Mouse (Mus musculus): ENCODE data around the gene Zkscan7. TPM values are rescaled to one million over a fixed set of nuclear protein-coding genes. Genes with fewer than 3 reads are reported as not detected.
"Not testable (repeated sequence)": the region's sequence is repeated elsewhere in the genome, so short reads cannot be mapped to it uniquely, and the experiment has no call there.

Gene Zkscan7
- polyA plus RNA-seq (2015; fragmentation: Nextera tagmentation; extraction: Ambion mirVana): 0.46 and 0.70 TPM in 2 replicates

GRCm38 (mm10) chr9:122885385-122885784, at the start of gene Zkscan7:
Zkscan7 (plus strand) TSS chr9:122885685.
- Histone ChIP-seq H3K4me1 (replicated peaks) (peaks cover 4% of the 10 kb centered on the region; the same call in 1 of the 2 replicates), H3K9me3 (replicated peaks) (no peaks in the 10 kb centered on the region), H3K4me3 (replicated peaks) (peak within 1 kb of the TSS; percentile 72), H3K27me3 (no peaks in the 10 kb centered on the region), H3K9ac (no peak within 1 kb of the TSS), H3K27ac (no peak within 1 kb of the TSS), H3K36me3 (no peaks in the 10 kb centered on the region), H3K4me2 (peak within 1 kb of the TSS; percentile 86)
- no peak for ATAC-seq (ENCODE audit: low read depth)
- 53% methylated on average over 3 of the region's 3 CpGs for WGBS (ENCODE audit: insufficient replicate concordance)
- no peak for DNase-seq

GRCm38 (mm10) chr9:122836126-122836525, 49.4 kb upstream of the Zkscan7 start:
- no peaks in the 10 kb centered on the region for H3K4me1 ChIP-seq (replicated peaks)
- no peak overlapping the region for H3K9ac ChIP-seq
- no peaks in the 10 kb centered on the region for H3K27me3 ChIP-seq
- WGBS (ENCODE audit: insufficient replicate concordance): 71% methylated on average over 9 of the region's 9 CpGs
- no peak overlapping the region for H3K4me3 ChIP-seq (replicated peaks)
- ATAC-seq (ENCODE audit: low read depth): no peak
- no peak overlapping the region for H3K27ac ChIP-seq
- H3K9me3 ChIP-seq (replicated peaks): no peaks in the 10 kb centered on the region
- H3K36me3 ChIP-seq: no peaks in the 10 kb centered on the region; the same call in 1 of the 2 replicates
- H3K4me2 ChIP-seq: no peak overlapping the region
- DNase-seq: no peak

- Histone ChIP-seq H3K27ac (no peak overlapping the region), H3K4me2 (no peak overlapping the region), H3K9ac (no peak overlapping the region), H3K4me1 (replicated peaks) (no peaks in the 10 kb centered on the region), H3K9me3 (replicated peaks) (no peaks in the 10 kb centered on the region), H3K36me3 (no peaks in the 10 kb centered on the region; the same call in 1 of the 2 replicates), H3K4me3 (replicated peaks) (no peak overlapping the region), H3K27me3 (no peaks in the 10 kb centered on the region)
- DNase-seq (no peak), ATAC-seq (ENCODE audit: low read depth) (no peak)
- WGBS (ENCODE audit: insufficient replicate concordance): 67% methylated on average over 6 of the region's 6 CpGs
Observed at GRCm38 (mm10) chr9:122836790-122837189, 48.7 kb upstream of the Zkscan7 start.

GRCm38 (mm10) chr9:122837216-122837615, 48.3 kb upstream of the Zkscan7 start:
- H3K9me3 ChIP-seq (replicated peaks): no peaks in the 10 kb centered on the region
- DNase-seq (no peak), ATAC-seq (ENCODE audit: low read depth) (no peak)
- H3K4me2 ChIP-seq: no peak overlapping the region
- no peak overlapping the region for H3K9ac ChIP-seq
- H3K27ac ChIP-seq: no peak overlapping the region
- H3K27me3 ChIP-seq: no peaks in the 10 kb centered on the region
- no peaks in the 10 kb centered on the region for H3K4me1 ChIP-seq (replicated peaks)
- no peak overlapping the region for H3K4me3 ChIP-seq (replicated peaks)
- 73% methylated on average over 4 of the region's 4 CpGs for WGBS (ENCODE audit: insufficient replicate concordance)
- no peaks in the 10 kb centered on the region; the same call in 1 of the 2 replicates for H3K36me3 ChIP-seq

- Histone ChIP-seq H3K27ac (no peak overlapping the region), H3K4me2 (no peak overlapping the region), H3K4me1 (replicated peaks) (no peaks in the 10 kb centered on the region), H3K27me3 (no peaks in the 10 kb centered on the region), H3K4me3 (replicated peaks) (no peak overlapping the region), H3K9ac (no peak overlapping the region), H3K36me3 (no peaks in the 10 kb centered on the region; the same call in 1 of the 2 replicates), H3K9me3 (replicated peaks) (no peaks in the 10 kb centered on the region)
- ATAC-seq (ENCODE audit: low read depth) (no peak), DNase-seq (peak; percentile 1)
- 36% methylated on average over 16 of the region's 16 CpGs for WGBS (ENCODE audit: insufficient replicate concordance)
Observed at GRCm38 (mm10) chr9:122837680-122838079, 47.8 kb upstream of the Zkscan7 start.

- no peaks in the 10 kb centered on the region for H3K27me3 ChIP-seq
- H3K27ac ChIP-seq: no peak within 1 kb of the TSS
- H3K9me3 ChIP-seq (replicated peaks): 0 out of 2 replicates have a peak, but pooled peaks cover 5% of the 10 kb centered on the region
- peaks cover 3% of the 10 kb centered on the region; the same call in 1 of the 2 replicates for H3K36me3 ChIP-seq
- H3K4me1 ChIP-seq (replicated peaks): no peaks in the 10 kb centered on the region
- H3K4me3 ChIP-seq (replicated peaks): no peak within 1 kb of the TSS
- ATAC-seq (ENCODE audit: low read depth) (no peak), DNase-seq (no peak)
- H3K4me2 ChIP-seq: no peak within 1 kb of the TSS
- H3K9ac ChIP-seq: no peak within 1 kb of the TSS
- WGBS (ENCODE audit: insufficient replicate concordance): 71% methylated on average over 3 of the region's 3 CpGs
Observed at GRCm38 (mm10) chr9:122843760-122844159, 41.7 kb upstream of the Zkscan7 start, which contains the start of gene Gm35549. Gm35549 (minus strand) TSS chr9:122844035.

- WGBS (ENCODE audit: insufficient replicate concordance): 72% methylated on average over 3 of the region's 3 CpGs
- DNase-seq (no peak), ATAC-seq (ENCODE audit: low read depth) (no peak)
Observed at GRCm38 (mm10) chr9:122845621-122846020, 39.9 kb upstream of the Zkscan7 start.

GRCm38 (mm10) chr9:122846156-122846555, 39.3 kb upstream of the Zkscan7 start:
- Histone ChIP-seq H3K4me1 (replicated peaks) (no peaks in the 10 kb centered on the region), H3K4me2 (no peak overlapping the region), H3K9ac (no peak overlapping the region), H3K4me3 (replicated peaks) (no peak overlapping the region), H3K27ac (no peak overlapping the region), H3K27me3 (no peaks in the 10 kb centered on the region), H3K36me3 (peaks cover 21% of the 10 kb centered on the region), H3K9me3 (replicated peaks) (0 out of 2 replicates have a peak, but pooled peaks cover 5% of the 10 kb centered on the region)
- DNase-seq (no peak), ATAC-seq (ENCODE audit: low read depth) (no peak)

More at GRCm38 (mm10) chr9:122845621-122846020, 39.9 kb upstream of the Zkscan7 start:
- H3K36me3 ChIP-seq: peaks cover 16% of the 10 kb centered on the region
- H3K27me3 ChIP-seq: no peaks in the 10 kb centered on the region
- no peak overlapping the region for H3K4me2 ChIP-seq
- no peak overlapping the region for H3K4me3 ChIP-seq (replicated peaks)
- H3K9me3 ChIP-seq (replicated peaks): 0 out of 2 replicates have a peak, but pooled peaks cover 5% of the 10 kb centered on the region
- no peak overlapping the region for H3K9ac ChIP-seq
- H3K4me1 ChIP-seq (replicated peaks): no peaks in the 10 kb centered on the region
- H3K27ac ChIP-seq: no peak overlapping the region

- H3K4me2 ChIP-seq; H3K27me3 ChIP-seq; ATAC-seq (ENCODE audit: low read depth); H3K4me3 ChIP-seq (replicated peaks); H3K27ac ChIP-seq; H3K9ac ChIP-seq; H3K4me1 ChIP-seq (replicated peaks); DNase-seq: not testable (repeated sequence)
- peaks cover 15% of the 10 kb centered on the region; the same call in 1 of the 2 replicates for H3K9me3 ChIP-seq (replicated peaks)
- 87% methylated on average over 8 of the region's 8 CpGs for WGBS (ENCODE audit: insufficient replicate concordance)
- H3K36me3 ChIP-seq: peaks cover 38% of the 10 kb centered on the region
Observed at GRCm38 (mm10) chr9:122847811-122848311, 37.6 kb upstream of the Zkscan7 start.

- Histone ChIP-seq H3K27ac (no peak overlapping the region), H3K4me2 (no peak overlapping the region), H3K36me3 (peaks cover 95% of the 10 kb centered on the region), H3K9me3 (replicated peaks) (peaks cover 35% of the 10 kb centered on the region), H3K27me3 (no peaks in the 10 kb centered on the region), H3K4me3 (replicated peaks) (no peak overlapping the region), H3K4me1 (replicated peaks) (no peaks in the 10 kb centered on the region), H3K9ac (no peak overlapping the region)
- no peak for ATAC-seq (ENCODE audit: low read depth)
- DNase-seq: no peak
- 85% methylated on average over 7 of the region's 7 CpGs for WGBS (ENCODE audit: insufficient replicate concordance)
Observed at GRCm38 (mm10) chr9:122854526-122854925, 31.0 kb upstream of the Zkscan7 start.

- Histone ChIP-seq H3K36me3 (peaks cover 95% of the 10 kb centered on the region), H3K9me3 (replicated peaks) (peaks cover 41% of the 10 kb centered on the region)
- DNase-seq; H3K4me1 ChIP-seq (replicated peaks); ATAC-seq (ENCODE audit: low read depth); H3K4me3 ChIP-seq (replicated peaks); H3K9ac ChIP-seq; H3K27ac ChIP-seq; H3K4me2 ChIP-seq; H3K27me3 ChIP-seq: not testable (repeated sequence)
- WGBS (ENCODE audit: insufficient replicate concordance): 79% methylated on average over 3 of the region's 7 CpGs
Observed at GRCm38 (mm10) chr9:122855141-122855540, 30.3 kb upstream of the Zkscan7 start.

GRCm38 (mm10) chr9:122855617-122856016, 29.9 kb upstream of the Zkscan7 start:
- ATAC-seq (ENCODE audit: low read depth) (no peak), DNase-seq (no peak)
- no peak overlapping the region for H3K27ac ChIP-seq
- WGBS (ENCODE audit: insufficient replicate concordance): 88% methylated on average over 4 of the region's 4 CpGs
- H3K27me3 ChIP-seq: no peaks in the 10 kb centered on the region
- H3K36me3 ChIP-seq: peaks cover 95% of the 10 kb centered on the region
- no peaks in the 10 kb centered on the region for H3K4me1 ChIP-seq (replicated peaks)
- no peak overlapping the region for H3K4me3 ChIP-seq (replicated peaks)
- H3K4me2 ChIP-seq: no peak overlapping the region
- H3K9ac ChIP-seq: no peak overlapping the region
- H3K9me3 ChIP-seq (replicated peaks): peaks cover 45% of the 10 kb centered on the region

All from liver, embryonic 13.5 days (tissue).